Mouse (Mus musculus): ENCODE measurements around the gene E130309D02Rik.

E130309D02Rik gene

GRCm38 (mm10) chr5:143309916-143310315 is 5.2 kb downstream of the E130309D02Rik start:
- no peak for DNase-seq (ENCODE audit: low spot score)

- DNase-seq (ENCODE audit: low spot score), result no peak
Measured at GRCm38 (mm10) chr5:143308825-143309224, 6.3 kb downstream of the E130309D02Rik start.

GRCm38 (mm10) chr5:143304251-143304650 is 10.9 kb downstream of the E130309D02Rik start:
- no peak for DNase-seq (ENCODE audit: low spot score)

- DNase-seq (ENCODE audit: low spot score), result no peak
Measured at GRCm38 (mm10) chr5:143301296-143301695, 13.9 kb downstream of the E130309D02Rik start.

- no peak for DNase-seq (ENCODE audit: low spot score)
Measured at GRCm38 (mm10) chr5:143299686-143300085, 15.5 kb downstream of the E130309D02Rik start.

- DNase-seq (ENCODE audit: low spot score), result no peak
Measured at GRCm38 (mm10) chr5:143298391-143298790, 16.8 kb downstream of the E130309D02Rik start.

GRCm38 (mm10) chr5:143297986-143298385 is 17.2 kb downstream of the E130309D02Rik start:
- no peak for DNase-seq (ENCODE audit: low spot score)

GRCm38 (mm10) chr5:143295330-143295729 is 19.8 kb downstream of the E130309D02Rik start:
- DNase-seq (ENCODE audit: low spot score), result no peak

- DNase-seq (ENCODE audit: low spot score), result no peak
Measured at GRCm38 (mm10) chr5:143294862-143295261, 20.3 kb downstream of the E130309D02Rik start.

- DNase-seq (ENCODE audit: low spot score), result no peak
Measured at GRCm38 (mm10) chr5:143293404-143293803, 21.8 kb downstream of the E130309D02Rik start, which contains the start of gene Zfp853. Gene Zfp853 (minus strand): TSS chr5:143293623.

GRCm38 (mm10) chr5:143292879-143293278 is 22.3 kb downstream of the E130309D02Rik start:
- DNase-seq (ENCODE audit: low spot score), result no peak

- DNase-seq (ENCODE audit: low spot score), result no peak
Measured at GRCm38 (mm10) chr5:143289299-143289698, 25.9 kb downstream of the E130309D02Rik start.

- no peak for DNase-seq (ENCODE audit: low spot score)
Measured at GRCm38 (mm10) chr5:143288378-143288911, 26.7 kb downstream of the E130309D02Rik start.

- no peak for DNase-seq (ENCODE audit: low spot score)
Measured at GRCm38 (mm10) chr5:143287774-143288328, 27.3 kb downstream of the E130309D02Rik start.

- no peak for DNase-seq (ENCODE audit: low spot score)
Measured at GRCm38 (mm10) chr5:143284762-143285161, 30.4 kb downstream of the E130309D02Rik start.

- DNase-seq (ENCODE audit: low spot score), result no peak
Measured at GRCm38 (mm10) chr5:143279247-143279646, 35.9 kb downstream of the E130309D02Rik start.

GRCm38 (mm10) chr5:143275761-143276160 is 39.4 kb downstream of the E130309D02Rik start:
- no peak for DNase-seq (ENCODE audit: low spot score)

- no peak for DNase-seq (ENCODE audit: low spot score)
Measured at GRCm38 (mm10) chr5:143272540-143273330, 42.4 kb downstream of the E130309D02Rik start.

GRCm38 (mm10) chr5:143272108-143272507 is 43.1 kb downstream of the E130309D02Rik start:
- no peak for DNase-seq (ENCODE audit: low spot score)

GRCm38 (mm10) chr5:143271642-143272041 is 43.5 kb downstream of the E130309D02Rik start:
- no peak for DNase-seq (ENCODE audit: low spot score)

GRCm38 (mm10) chr5:143270151-143270519 is 45.0 kb downstream of the E130309D02Rik start:
- no peak for DNase-seq (ENCODE audit: low spot score)

GRCm38 (mm10) chr5:143269363-143270150 is 45.6 kb downstream of the E130309D02Rik start, which contains the start of gene Zfp316:
Gene Zfp316 (minus strand): TSS chr5:143270022.
- DNase-seq (ENCODE audit: low spot score), result no peak
